Mouse (Mus musculus): ENCODE results near the gene Zdhhc19.

Gene Zdhhc19

GRCm38 (mm10) chr16:32550084-32550483, 54.0 kb downstream of the Zdhhc19 start:
- DNase-seq (ENCODE audit: low spot score in 2 of 2), result no peak

DNA sequence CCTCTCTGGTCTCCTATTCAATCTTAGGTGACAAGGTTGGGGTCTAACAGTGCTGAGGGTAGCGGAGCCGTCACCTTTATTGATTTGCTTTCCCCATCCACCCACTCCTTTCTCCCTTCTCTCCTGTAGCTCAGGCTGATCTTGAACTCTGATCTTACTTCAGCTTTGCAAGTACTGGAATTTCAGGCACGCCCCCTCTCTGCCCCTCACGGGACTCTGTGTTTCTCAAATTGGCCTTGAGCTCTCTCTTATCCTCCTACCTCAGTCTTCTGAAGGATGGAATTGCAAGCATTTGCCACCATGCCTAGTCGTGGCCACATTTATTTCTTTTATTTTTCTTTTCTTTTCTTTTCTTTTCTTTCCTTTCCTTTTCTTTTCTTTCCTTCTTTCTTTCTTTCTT, 54.4 kb downstream of the Zdhhc19 start:
- DNase-seq (ENCODE audit: low spot score in 2 of 2), result no peak

- no peak for DNase-seq (ENCODE audit: low spot score in 2 of 2)
These were observed 55.3 kb downstream of the Zdhhc19 start for GRCm38 (mm10) chr16:32551346-32551747.

- DNase-seq (ENCODE audit: low spot score in 2 of 2), result no peak
These were observed 59.5 kb downstream of the Zdhhc19 start for GRCm38 (mm10) chr16:32555588-32555987.

- no peak for DNase-seq (ENCODE audit: low spot score in 2 of 2)
These were observed 63.4 kb downstream of the Zdhhc19 start for GRCm38 (mm10) chr16:32559493-32559892.

DNA sequence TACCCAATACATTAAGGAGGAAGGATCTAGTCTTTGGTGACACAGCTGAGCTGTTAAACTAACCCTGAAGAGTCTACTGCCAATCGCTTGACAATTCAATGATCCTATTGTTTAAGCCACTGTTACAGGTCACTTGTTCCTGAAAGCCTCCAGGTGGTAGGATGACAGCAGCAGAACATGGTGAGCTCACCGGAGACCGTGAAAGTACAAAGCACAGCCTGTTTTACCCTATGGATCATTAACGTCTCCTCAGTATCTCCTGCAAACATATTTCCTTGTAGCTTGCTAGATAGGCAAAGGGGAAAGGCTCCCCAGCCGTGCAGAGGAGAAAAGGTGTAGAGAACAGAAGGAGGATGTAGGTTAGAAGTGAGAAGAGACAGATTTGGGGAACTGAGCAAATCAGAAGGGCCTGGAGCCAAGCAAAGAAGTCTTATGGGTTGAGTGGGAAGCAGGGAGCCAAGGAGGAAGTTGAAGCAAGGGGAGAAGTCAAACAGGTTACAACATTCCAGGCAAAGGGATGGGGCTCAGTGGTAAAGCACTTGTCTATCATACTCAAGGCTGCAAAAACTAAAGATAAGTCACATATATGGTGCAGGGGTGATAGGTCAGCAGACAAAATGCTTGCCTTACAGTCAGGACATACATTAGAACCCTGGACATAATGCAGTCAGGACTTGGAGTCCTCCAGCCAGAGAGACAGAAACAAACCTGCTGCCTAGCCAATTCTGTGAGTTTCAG, 67.2 kb downstream of the Zdhhc19 start:
- no peak for DNase-seq (ENCODE audit: low spot score in 2 of 2)

GRCm38 (mm10) chr16:32567282-32567681, 71.2 kb downstream of the Zdhhc19 start:
- no peak for DNase-seq (ENCODE audit: low spot score in 2 of 2)

- no peak for DNase-seq (ENCODE audit: low spot score in 2 of 2)
These were observed 72.3 kb downstream of the Zdhhc19 start for GRCm38 (mm10) chr16:32568401-32568800.

- DNase-seq (ENCODE audit: low spot score in 2 of 2), result no peak
These were observed 74.0 kb downstream of the Zdhhc19 start for GRCm38 (mm10) chr16:32570042-32570441.

DNA sequence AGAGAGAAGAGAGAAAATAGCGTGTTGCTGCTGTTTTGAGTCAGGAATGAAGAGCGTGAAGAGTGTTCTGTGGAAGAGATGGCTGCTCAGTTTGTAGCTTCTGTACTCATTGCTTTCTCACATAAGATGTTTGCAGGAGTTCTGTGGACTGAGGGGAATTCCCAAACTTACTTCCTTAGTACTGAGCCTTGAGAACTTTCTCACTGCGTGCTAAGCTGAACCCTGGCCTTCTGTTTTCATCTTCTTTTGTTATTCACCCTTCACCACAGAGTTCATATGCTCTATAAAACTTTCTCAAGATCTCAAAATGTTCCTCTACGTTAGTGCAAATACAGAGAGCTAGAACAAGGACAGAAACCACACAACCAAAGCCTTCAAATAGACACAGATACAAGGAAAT, 76.5 kb downstream of the Zdhhc19 start:
- DNase-seq (ENCODE audit: low spot score in 2 of 2), result no peak

- no peak for DNase-seq (ENCODE audit: low spot score in 2 of 2)
These were observed 90.4 kb downstream of the Zdhhc19 start for GRCm38 (mm10) chr16:32586482-32586881.

DNA sequence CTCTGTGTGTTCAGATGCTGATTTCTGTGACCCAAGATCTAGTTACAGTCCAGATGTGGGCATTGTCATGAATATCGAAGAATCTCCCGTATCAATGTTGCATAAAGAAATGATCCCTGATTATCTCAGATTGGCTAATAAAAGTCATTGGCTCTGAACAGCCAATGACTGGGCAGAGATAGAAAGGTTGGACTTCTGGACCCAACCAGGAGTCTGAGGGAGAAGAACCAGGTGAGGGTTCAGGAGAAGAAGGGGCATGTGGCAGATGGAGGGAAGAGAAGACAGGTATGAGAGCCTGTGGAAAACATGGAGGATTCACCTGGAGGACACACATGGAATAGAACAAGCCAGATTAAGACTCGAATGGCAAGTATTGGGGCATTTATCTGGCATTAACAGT, 92.5 kb downstream of the Zdhhc19 start:
- no peak for DNase-seq (ENCODE audit: low spot score in 2 of 2)

- DNase-seq (ENCODE audit: low spot score in 2 of 2), result no peak
These were observed 95.5 kb downstream of the Zdhhc19 start for GRCm38 (mm10) chr16:32591521-32591920.

DNA sequence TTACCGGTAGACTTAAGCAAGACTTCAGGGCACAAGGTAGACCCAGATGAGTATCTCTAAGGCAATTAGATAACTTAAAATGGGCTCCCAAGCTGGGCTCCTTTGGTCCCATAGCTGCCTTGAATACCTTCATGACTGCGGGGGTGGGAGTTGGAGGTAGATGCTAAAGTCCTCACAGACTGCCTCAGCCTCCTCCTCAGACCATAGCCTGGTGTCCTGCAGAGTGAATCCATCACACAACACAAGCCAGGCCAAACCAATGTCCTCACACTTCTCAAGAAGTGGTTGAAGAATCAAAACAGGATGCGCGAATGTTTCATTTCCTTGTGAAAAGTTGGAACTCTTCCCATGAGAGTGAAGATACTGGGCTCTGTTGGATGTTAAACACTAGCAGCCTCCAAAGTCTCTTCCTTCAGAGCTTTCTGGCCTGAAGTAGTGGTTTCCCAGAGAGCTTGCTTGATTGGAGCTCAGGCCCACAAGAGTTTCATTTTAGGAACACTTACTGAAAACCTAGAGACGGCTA, 97.3 kb downstream of the Zdhhc19 start:
- DNase-seq (ENCODE audit: low spot score in 2 of 2), result no peak

- DNase-seq (ENCODE audit: low spot score in 2 of 2), result no peak
These were observed 97.9 kb downstream of the Zdhhc19 start for GRCm38 (mm10) chr16:32593916-32594315.

- DNase-seq (ENCODE audit: low spot score in 2 of 2), result no peak
These were observed 98.6 kb downstream of the Zdhhc19 start for GRCm38 (mm10) chr16:32594701-32595100.

DNA sequence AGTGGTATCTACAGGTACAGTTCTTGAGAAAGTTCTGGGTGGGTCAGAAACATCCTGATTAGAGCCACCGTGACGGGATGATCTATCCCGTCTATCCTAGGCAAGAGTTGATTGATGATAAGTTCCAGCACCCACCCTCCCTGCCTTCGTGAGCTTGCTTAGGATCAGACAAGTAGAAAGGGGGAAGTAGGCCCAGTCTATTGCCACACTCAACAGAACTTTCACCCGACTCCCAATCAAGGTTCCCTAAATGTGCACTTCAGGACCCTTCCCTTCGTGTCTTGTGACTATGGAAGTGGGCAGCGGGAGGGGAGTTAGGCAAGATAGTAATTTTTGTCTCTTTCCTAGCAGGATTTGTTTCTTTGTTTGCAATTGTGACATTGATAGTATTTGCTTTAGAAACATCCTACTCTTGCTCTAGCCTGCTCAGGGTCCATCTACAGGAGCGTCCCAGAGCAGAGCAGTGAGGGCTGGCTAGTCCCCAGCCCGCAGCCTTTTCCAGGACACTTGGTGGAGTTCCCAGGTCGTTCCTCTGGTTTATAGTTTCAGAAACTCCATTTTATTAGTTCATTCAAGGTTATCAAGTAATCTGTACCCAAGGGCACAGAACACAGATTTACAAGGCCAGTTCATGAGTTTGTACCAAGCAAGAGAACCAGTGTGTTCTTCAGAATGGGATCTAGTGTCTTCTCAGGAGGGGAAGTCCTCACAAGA, 99.2 kb downstream of the Zdhhc19 start:
- no peak for DNase-seq (ENCODE audit: low spot score in 2 of 2)

DNA sequence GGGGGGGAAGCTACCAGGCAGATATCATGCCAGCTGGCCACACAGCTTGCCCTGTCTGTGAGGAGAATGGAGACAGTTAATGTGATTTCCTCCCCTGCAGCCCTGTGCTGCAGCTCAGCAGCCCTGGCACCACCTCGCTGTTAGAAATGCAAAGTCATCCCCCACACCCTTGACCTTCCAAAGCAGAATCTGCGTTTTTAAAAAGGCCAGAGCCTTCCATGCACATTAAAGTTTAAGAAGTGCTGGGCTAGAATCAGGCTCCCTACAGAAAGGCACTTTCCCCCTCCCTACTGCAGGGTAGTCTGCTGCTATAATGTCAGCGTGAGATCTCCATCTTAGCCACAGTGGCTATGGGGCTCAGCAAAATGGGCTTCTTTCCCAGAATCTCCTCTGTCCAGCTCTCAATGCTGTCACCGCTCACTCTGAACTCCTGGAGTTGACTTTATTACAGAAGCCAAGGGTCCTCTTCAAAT, 101.9 kb downstream of the Zdhhc19 start:
- DNase-seq (ENCODE audit: low spot score in 2 of 2), result peak; percentile 46 to 67

GRCm38 (mm10) chr16:32599151-32599550, 103.1 kb downstream of the Zdhhc19 start:
- DNase-seq (ENCODE audit: low spot score in 2 of 2), result no peak

DNA sequence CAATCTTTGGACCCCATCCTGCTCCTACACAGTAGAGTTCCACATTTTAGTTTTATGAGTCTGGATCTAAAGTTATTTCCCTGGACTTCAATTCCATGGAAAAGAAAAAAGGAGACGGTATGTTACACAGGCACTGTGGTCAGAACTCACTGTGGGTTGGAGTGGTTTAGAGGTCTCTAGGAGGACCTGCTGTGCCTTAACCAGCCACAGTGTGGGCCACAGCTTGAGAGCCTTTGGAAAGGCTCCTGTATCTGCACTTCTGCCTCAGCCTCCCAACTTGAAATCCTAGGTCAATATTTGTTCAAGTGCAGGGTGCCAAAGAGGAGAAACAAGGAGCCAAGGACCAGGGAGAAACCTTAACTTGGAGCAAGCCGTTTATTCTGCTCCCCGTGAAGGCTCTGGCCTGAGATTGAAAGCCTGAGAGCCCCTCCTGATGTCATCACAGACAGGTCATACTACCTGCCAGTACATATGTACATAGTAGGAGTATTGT, 106.2 kb downstream of the Zdhhc19 start:
- DNase-seq (ENCODE audit: low spot score in 2 of 2), result no peak

GRCm38 (mm10) chr16:32607562-32608343, 111.7 kb downstream of the Zdhhc19 start:
- no peak for DNase-seq (ENCODE audit: low spot score in 2 of 2)

GRCm38 (mm10) chr16:32608344-32608711, 112.3 kb downstream of the Zdhhc19 start:
- no peak for DNase-seq (ENCODE audit: low spot score in 2 of 2)
